Mouse (Mus musculus): ENCODE results near the gene Auh. TPM values are rescaled to one million over a fixed set of nuclear protein-coding genes. Genes with fewer than 3 reads are reported as not detected.

Gene Auh
- total RNA-seq, 2 experiments from 2014 or later: 46.6 to 47.2 TPM

DNA sequence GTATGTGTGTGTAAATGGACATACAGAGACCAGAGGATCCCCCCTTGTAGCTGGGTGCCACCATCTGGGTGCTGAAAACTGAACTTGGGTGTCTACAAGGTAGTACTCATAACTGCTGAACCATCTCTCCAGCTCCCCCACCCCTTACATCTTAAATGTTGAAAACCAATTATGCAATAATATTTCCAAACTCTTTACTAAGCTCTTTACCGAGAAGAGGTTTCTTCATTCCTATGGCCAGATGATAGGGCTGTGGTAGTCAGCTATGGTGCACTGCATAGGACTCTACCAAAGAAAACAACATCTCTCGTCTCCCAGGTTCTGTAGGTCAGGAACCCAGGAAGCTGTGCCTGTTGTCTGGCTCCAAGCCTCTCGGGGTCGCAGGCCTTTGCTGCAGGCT, 83.9 kb downstream of the Auh start:
- no peak for DNase-seq (ENCODE audit: low spot score in 2 of 2)

DNA sequence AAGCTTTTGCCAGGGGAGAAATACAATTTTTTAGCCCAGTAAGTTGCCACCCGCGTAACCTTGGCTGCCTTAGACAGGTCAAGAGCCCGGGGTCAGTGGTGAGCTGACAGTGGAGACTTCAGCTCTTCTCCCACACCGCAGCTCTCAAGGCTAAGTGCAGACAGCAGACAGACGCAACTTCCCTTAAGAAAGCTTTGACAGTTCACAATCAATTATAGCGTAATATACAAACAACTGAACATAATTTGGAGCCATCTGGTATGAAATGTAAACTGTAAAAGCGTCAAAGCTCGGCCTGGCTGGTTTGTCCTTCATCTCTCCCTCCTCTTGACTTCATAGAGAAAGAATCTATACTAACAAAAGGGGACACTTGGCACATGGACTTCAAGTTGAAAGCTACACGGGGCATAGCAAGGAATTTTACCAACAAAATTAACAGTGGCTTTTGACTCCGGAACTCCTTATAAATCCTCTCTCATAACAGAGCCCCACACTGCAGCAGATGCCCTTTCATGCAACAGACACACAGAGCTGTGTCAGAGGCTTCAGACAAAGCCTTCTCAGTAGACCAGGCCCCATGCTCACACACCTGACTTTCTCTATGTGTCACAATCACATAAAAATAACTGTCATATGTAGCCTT, 85.8 kb downstream of the Auh start:
- no peak for DNase-seq (ENCODE audit: low spot score in 2 of 2)

DNA sequence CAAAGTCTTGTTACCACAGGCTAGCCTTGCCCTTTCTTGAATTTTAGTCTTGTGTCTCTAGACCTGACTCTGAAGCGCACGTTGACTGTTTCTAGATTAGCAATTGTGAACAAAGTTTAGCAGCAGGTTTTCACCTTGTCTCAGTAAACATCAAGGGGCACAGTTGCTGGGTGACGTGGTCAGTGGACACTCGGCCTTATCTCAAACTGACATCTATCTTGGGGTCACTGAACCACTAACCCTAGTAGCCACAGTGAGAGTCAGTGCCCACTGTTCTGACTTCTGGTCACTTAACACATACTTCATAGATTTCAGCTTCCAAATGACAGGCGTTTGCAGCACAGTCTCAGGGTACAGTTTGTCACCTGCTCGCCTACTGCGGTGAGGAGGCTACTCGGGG, 93.2 kb downstream of the Auh start:
- DNase-seq (ENCODE audit: low spot score in 2 of 2): no peak

DNA sequence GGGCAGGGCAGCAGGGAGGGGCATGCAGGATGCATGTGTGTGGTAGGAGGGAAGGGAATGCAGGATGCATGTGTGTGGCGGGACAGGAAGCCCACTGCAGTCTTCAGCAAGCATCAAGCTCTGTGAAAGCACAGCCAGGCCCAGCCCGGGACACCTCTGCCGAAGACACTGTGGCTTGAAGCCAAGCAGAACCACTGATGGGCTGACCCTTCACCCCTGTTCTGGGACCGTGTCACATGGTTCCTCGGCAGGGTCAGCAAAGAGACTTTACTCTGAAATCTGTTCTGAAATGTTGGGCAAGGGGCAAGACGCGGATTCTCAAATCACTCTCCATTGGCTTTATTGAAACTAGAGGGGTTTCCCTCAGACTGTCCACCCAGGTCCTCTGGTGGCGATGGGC, 94.9 kb downstream of the Auh start:
- no peak for DNase-seq (ENCODE audit: low spot score in 2 of 2)

DNA sequence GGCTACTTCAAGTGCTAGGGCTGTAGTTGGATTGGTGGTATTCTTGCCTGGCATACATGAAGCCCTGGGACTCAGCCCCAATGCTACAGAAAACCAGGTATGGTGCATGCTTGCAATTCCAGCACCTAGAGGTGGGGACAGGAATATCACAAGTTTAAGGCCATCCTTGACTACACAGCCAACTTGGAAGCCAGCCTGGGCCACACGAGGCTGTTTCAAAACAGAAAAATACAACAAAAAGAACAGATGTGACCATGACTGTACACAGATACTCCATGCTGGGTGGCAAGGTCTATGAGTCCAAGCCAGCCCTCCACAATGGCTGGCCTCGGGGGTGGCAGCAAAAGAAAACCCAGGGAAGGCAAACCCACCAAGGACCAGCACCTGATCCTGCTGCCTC, 95.7 kb downstream of the Auh start:
- DNase-seq (ENCODE audit: low spot score in 2 of 2): no peak

DNA sequence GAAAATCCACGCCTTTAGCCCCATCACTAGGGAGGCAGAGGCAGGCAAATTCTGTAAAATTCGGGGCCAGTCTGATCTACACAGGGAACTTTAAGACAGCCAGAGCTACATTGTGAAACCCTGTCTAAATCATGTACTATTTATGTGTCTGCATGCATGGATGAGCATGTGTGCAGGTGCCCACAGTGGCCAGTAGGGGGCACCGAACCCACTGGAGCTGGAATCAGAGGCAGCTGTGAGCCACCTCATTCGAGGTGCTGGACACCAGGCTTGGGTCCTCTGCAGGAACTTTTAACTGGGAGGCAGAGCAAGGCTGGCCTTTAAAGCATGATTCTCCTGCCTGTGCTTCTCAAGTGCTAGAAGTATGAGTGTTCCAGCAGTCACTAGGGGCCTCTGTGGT, 96.3 kb downstream of the Auh start:
- no peak for DNase-seq (ENCODE audit: low spot score in 2 of 2)

DNA sequence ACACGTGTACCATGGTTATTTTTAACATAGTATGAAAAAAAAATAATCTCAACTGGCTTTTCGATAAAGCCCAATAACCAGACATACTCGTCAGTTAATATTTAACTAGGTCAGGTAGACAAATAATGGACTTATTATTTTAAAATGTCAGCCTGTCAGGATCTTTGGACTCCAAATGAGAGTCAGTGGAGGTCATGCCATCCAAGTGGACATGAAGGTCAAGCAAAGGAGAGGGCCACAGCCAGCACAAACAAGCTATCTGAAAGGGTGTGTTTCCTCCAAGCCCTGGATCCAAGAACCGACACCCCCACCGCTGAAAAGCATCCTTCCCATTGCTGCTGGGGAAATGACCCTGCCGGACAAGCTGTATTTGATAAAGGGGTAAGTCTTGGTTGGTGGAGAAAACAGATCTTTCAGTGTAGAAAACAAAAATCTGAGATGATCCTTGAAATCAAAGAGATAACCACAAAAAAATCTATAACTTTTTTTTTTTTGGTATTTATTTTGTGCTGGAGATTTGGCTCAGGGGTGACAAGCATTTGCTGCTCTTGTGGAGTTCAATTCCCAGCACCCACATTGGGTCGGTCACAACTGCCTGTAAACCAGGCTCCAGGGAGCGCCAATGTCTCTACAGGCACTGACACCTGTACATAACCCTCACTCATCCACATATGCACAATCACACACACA, 96.9 kb downstream of the Auh start:
- no peak for DNase-seq (ENCODE audit: low spot score in 2 of 2)

DNA sequence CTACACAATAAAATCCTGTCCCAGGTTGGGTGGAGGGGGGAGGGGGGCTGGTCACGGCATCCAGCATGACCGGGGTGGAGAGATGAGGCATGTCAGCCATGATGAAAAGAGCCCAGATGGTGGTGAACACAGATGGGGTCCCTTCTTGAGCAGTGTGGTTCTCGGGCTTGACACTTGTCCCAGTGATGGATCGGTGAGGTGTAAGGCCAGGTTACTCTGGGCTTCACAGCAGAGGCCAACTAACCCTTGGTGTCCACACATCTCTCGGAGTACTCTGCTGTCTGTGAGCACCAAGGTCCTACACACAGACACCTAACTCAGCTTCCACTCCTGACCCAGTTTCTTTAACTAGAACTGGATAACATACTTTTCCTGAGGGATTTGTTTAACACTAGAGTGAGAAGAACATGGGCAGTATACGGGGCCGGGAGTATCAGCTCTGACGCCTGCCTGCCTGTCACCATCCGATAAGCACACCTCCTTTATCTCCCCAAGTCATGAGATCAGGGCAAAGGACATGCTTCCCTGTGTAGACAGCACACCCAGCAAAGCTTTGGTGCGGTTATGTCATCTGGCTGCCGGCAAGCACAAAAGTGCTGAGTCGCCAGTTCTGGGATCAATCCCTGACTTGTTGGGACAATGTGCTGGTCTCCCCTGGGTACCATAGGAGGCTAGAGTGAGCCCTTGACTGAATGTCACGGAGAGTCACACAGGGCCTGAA, 98.3 kb downstream of the Auh start:
- no peak for DNase-seq (ENCODE audit: low spot score in 2 of 2)

DNA sequence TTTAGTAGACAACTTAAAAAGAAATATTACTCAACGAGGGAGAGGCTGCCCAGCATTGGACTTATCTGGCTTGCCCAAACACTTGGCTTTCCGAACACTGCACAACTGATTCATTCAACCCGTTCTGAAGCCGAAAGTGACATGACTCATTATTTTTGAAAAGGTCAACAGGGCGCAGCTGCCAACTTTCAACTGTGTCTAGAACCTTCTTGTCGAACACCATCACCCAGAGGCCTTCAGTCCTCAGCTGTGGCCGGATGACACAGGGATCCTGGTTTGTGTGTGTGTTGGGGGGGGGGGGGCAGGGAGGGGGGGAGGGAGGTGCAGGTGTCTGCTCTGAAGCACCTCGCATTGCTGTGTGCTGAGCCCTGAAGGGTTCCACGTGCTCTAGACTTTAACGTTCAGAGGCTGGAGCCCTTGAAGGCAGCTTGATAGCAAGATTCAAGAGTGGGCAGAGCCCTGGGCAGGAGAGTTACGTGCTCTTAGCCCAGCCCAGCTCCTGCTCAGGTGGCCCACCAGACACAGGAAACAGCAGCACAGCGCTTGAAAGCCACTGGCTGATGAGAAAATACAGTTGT, 100.4 kb downstream of the Auh start:
- DNase-seq (ENCODE audit: low spot score in 2 of 2): no peak

DNA sequence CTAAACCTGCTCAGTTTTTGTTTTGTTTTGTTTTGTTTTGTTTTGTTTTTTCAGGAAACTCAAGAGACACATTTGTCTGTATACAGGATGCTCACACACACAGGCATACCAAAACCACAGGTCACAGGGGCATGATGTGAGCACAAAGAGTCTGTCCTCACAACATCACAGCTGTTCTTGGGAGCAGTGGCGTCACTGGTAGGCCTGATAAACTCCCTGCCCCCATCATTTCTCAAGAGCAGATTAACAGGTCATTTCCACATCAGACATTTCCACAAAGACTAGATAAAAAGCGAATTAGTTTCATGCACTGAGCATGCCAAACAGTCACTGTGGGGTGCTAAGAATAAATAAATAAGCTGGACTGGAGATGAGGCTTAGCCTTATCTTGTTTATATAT, 101.3 kb downstream of the Auh start:
- DNase-seq (ENCODE audit: low spot score in 2 of 2): no peak

DNA sequence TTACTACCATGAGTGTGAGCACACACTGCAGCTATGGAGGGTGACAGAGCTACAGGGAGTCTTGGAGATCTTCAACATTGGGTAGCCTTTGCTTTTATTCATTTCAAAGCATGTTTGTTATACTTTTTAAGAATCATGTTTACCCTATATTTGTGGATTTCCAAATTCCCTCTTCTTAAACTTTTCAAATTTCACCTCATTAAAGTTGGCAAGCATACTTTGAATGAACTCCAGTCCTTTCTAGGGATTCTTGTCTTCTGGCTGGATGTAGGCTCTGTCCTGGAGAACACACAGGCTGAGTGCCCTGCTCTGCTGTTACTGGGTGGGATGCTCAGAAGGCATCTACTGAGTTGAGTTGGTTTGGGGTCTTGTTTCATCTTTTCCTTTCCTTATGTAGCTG, 102.8 kb downstream of the Auh start:
- no peak for DNase-seq (ENCODE audit: low spot score in 2 of 2)

DNA sequence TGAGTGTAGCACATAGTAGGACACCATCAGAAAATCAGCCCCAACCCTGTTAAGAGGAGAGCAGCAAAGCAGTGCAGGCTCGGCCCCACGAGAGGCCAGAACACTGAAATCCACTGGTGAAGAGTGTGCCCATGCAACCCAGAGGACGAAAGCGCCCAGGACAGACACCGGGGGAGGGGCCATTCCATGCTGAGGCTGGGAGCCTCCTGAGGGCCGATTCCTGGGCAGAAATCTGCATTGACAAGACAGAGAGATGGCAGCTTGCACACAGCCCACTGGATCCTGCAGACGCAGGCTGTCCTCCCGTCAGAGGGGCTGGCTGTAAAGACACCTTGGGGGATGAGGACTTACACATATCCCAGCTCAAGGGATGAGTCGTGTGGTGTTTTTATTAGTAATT, 104.7 kb downstream of the Auh start:
- no peak for DNase-seq (ENCODE audit: low spot score in 2 of 2)

DNA sequence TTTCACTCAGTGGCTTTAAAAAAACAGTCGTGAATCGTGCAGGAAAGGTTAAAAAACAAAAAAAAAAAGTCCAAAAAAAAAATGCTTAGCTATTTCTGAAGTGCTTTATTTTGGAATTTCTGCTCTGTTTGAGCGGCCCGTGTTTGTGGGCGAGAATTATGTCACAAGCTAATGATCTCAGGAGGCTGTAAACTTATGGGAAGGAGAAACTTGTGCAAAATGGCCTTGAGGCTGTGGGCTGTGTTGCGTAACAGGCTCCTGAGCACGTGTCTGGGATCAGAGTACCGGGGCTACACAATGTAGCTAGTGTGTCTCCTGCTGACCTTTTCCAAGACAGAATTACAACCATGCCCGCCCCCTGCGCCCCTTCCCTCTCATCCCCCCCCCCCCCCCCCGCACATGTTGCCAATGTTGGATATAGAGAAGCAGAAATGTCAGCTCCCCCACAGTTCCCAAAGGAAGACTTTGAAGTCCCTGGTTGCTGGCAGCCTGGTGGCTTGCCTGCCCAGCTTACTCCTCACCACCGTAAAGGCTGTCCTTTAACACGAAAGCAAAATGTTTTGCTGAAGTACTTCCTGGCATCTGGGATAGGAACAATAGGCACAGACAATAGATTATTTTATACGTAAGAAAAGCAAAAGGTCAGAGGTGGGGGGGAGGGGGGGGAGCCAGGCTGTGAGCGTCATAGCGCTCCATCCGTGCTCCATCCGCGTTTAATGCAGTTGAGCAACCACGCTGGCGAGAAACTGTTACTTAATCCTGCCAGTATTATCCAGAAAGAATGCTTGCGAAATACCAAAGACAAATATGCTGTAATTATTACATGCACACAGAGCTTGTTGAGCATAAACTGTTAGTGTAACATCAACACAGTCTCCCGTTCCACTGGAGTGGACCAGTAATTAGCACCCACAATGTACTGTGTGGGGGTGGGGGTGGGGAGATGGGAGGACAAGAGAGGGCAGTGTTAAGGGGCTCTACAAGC, 107.0 kb downstream of the Auh start:
- no peak for DNase-seq (ENCODE audit: low spot score in 2 of 2)

DNA sequence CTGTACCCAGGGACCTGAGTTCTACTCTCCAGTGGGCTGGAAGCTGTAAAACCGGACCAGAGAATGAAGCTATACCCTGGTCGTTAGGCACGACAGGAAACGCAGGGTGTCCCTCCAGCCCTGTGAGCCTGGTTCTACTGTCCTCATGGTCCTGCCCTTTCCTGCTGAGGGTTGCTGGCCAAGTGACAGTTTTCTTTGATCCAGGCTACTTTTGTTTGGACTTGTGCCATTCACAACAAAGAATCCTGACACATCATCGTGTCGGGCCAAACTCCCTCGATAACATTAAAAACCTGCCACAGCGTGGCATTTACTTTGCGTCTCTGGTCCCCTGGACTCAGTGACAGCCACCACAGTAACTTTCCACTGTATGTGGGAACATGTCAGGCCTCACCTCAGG, 107.9 kb downstream of the Auh start:
- no peak for DNase-seq (ENCODE audit: low spot score in 2 of 2)

DNA sequence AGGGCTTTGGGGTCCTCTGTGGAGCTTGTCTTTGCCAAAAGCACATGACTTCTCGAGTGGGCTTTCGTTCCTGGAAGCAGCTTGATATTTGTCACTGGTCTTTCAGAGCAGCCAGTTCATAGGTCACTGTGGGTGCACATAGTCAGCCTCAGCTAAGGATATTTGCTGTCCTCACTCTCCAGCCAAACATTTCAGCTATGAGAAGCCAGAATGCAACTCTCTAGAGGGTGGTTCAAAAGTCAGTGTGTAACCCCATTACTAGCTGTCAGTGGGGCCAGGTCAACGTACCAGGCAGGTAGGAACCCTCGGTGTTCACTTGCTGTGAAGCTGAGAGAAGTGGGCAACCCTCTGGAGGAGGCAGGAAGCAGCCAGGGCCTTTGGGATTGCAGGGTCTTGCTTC, 109.6 kb downstream of the Auh start:
- DNase-seq (ENCODE audit: low spot score in 2 of 2): no peak

DNA sequence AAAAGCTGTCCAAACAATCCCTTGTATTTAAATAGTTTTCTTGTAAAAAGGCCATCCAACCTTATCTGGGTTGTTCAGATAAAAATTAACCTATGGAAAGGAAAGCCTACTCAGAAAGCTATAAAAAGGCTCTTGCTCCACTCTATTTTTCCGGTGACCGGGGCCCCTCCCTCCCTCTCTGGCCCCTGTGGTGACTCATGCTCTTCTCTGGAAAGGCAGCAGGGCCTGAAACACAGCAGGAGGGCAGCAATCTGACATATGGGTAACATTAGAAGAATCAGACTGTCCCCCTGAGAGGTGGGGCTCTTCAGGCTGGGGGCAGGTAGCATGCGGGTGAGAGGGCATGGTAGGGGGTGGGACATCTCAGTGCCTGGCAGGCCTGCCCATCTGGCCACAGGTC, 110.7 kb downstream of the Auh start:
- DNase-seq (ENCODE audit: low spot score in 2 of 2): peak in 1 of 2 experiments; percentile 43

DNA sequence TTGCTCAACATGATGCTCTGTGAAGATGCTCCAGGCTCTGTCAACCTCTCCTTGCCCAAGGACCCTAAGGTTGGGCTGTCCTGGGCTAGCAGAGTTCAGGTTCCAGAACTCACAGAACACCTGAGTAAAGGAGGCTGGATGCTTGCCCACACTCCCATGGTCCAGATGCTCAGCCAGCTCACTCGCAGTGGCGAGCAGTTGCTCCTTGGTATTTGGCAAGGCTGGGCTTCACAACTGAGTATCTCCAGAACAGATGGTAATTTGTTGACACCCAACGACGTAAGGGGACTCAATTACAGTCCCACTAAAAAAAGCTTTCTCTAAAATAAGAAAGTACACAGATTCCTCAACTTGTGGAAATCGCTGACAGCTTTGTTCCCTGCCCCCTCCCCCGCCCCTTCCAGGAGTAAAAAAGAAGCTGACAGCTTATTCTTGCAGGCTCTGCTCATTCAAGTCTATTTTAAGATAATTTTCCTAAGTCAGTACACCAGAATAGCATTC, 111.4 kb downstream of the Auh start:
- DNase-seq (ENCODE audit: low spot score in 2 of 2): peak in 1 of 2 experiments; percentile 31

DNA sequence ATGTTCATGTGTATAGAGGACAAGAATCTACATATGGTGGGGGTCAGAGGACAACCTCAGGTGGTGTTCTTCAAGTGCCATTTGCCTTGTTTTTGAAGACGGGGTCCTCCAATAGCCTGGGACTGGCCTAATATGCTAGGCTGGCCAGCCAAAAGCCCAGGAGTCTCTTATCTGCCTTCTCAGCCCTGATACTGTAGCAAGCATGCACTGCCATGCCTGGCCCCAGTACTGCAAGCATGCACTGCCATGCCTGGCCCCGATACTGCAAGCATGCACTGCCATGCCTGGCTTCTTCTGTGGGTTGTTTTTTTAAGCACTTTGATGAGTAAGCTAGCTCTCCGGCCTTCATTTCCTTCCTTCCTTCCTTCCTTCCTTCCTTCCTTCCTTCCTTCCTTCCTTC, 115.7 kb downstream of the Auh start:
- DNase-seq (ENCODE audit: low spot score in 2 of 2): no peak

DNA sequence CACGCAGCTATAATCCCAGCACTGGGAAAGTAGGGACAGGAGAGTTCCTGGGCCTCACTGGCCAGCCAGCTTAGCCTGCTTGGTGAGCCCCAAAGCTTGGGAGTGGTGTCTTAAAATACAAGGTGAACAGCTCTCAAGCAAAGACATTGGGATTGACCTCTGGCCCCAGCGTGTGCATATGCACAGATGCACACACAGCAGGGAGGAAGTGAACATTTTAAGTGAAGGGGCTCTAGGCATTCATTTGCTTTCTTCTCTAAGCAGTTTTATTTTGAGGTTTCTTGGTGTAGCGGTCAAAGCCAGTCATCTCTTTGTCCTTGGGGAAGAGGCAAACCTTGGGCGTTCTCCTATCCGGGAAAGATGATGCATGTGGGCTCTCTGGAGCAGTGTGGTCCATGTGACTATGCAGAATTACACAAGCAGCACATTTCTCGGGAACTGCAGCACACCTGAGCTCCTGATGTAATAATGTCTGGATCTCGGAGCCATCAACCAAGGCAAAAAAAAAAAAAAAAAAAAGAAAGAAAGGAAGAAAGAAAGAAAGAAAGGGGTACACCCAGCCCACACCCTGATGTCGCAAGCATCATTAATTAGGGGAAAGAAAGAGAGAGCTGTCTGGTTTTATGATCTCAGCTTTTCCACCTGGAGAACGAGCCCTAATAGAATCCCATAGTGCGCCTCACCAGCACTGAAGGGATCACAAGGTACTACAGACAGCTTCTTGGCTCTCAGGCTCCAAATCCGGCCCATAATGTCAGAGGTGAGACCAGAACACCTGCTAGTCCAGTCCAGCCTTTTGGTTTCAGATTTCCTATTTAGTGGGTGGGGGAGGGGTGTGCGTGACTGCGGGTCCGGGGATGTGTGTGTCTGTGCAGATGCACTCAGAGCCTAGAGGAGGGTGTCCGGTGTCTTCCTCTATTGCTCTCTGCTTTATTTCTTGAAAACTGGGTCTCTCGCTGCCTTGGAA, 116.6 kb downstream of the Auh start:
- no peak for DNase-seq (ENCODE audit: low spot score in 2 of 2)

DNA sequence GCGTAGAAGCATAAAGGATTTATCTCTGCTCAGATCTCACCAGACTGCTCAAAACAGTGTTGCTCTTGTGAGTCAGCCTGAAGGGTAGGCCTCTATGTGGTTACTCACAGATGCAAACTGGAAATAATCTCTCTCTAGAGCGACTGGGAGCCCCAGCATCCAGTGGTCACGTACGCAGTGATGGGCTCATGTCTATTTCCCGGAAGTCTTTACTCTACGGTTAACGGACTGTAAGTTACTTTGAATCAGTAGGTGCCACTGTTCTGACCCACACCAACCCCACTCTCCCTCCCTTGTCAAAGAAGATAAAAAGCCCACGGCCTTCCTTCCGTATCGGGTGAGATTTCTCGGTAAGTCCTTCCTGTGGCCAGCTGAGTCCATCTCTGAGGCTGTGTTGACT, 121.8 kb downstream of the Auh start:
- no peak for DNase-seq (ENCODE audit: low spot score in 2 of 2)
